Mouse (Mus musculus) hindbrain, embryonic 16.5 days (tissue): ENCODE results near the gene Myo1g. TPM values are rescaled to one million over a fixed set of nuclear protein-coding genes. Genes with fewer than 3 reads are reported as not detected.
A peak's percentile ranks its signal among the peaks of the same experiment; 100 is the strongest.

Experiments used
- ATAC-seq: fragments of 200-750 bp; cut with Nextera tagmentation; 2 replicates; pipeline ENCODE4 v1.8.0; 2017; ENCODE audit warnings: moderate TSS enrichment, moderate library complexity
- H3K27ac ChIP-seq: fragments of 300-500 bp; sonication (generic); 2 replicates; pipeline ENCODE4 v1.5.1; 2014; ENCODE audit warnings: low read depth, mild to moderate bottlenecking, control low read depth, low read length, moderate library complexity
- H3K27me3 ChIP-seq: fragments of 300-500 bp; sonication (generic); replicated peaks from 2 replicates; pipeline ENCODE4 v1.6.1; 2014; ENCODE audit warnings: low read length; ENCODE audit not compliant: control insufficient read depth, insufficient read depth
- H3K36me3 ChIP-seq: fragments of 300-500 bp; sonication (generic); 2 replicates; pipeline ENCODE4 v1.6.1; 2014; ENCODE audit warnings: mild to moderate bottlenecking, low read length, moderate library complexity, mixed read lengths; ENCODE audit not compliant: control insufficient read depth, insufficient read depth
- H3K4me1 ChIP-seq: fragments of 300-500 bp; sonication (generic); 2 replicates; pipeline ENCODE4 v1.6.1; 2014; ENCODE audit warnings: low read depth, low read length; ENCODE audit not compliant: control insufficient read depth, insufficient read depth
- H3K4me2 ChIP-seq: fragments of 300-500 bp; sonication (generic); 2 replicates; pipeline ENCODE4 v1.6.1; 2014; ENCODE audit warnings: mild to moderate bottlenecking, low read length, control low read depth, moderate library complexity
- H3K4me3 ChIP-seq: fragments of 300-500 bp; sonication (generic); 2 replicates; pipeline ENCODE4 v1.5.1; 2014; ENCODE audit warnings: mild to moderate bottlenecking, low read length, control low read depth, moderate library complexity
- H3K9ac ChIP-seq: fragments of 300-500 bp; sonication (generic); 2 replicates; pipeline ENCODE4 v1.6.1; 2014; ENCODE audit warnings: low read depth, mild to moderate bottlenecking, control low read depth, low read length, moderate library complexity
- H3K9me3 ChIP-seq: fragments of 300-500 bp; sonication (generic); 2 replicates; pipeline ENCODE4 v1.6.1; 2014; ENCODE audit warnings: mild to moderate bottlenecking, low read length, moderate library complexity; ENCODE audit not compliant: control insufficient read depth
- WGBS: fragments of 180-500 bp; shearing (Covaris S2); extraction: QIAGEN DNeasy Blood & Tissue Kit; methylation state at CpG from one replicate; pipeline ENCODE4 v1.1.7; 2014; 5-methylcytosine and 5-hydroxymethylcytosine counted together
- microRNA-seq: library from miRNA; unstranded; fragments of <30 nt; microRNA quantifications from one replicate; pipeline ENCODE4, GENCODE M21; 2017
- polyA plus RNA-seq: library from polyadenylated mRNA; unstranded; fragments of >200 nt; fragmentation: Nextera tagmentation; extraction: Ambion mirVana; gene quantifications from 2 replicates; pipeline ENCODE4 v1.2.1, GENCODE M21; 2015

The Myo1g gene
- polyA plus RNA-seq, 1 experiment from 2014 or later = 0.35 TPM

GRCm38 (mm10) chr11:6474381-6474780, 46.4 kb downstream of the Myo1g start:
- ATAC-seq = no peak
- H3K4me2 ChIP-seq = peak overlapping the region; percentile 82
- H3K9ac ChIP-seq = peak overlapping the region; percentile 87
- H3K4me3 ChIP-seq = peak overlapping the region; percentile 93
- no peaks in the 10 kb centered on the region for H3K36me3 ChIP-seq
- 35% methylated on average over 6 of the region's 6 CpGs for WGBS
- H3K27ac ChIP-seq = no peak overlapping the region; the same call in 1 of the 2 replicates
- peaks cover 38% of the 10 kb centered on the region for H3K4me1 ChIP-seq
- no peaks in the 10 kb centered on the region for H3K27me3 ChIP-seq
- H3K9me3 ChIP-seq = no peaks in the 10 kb centered on the region

GRCm38 (mm10) chr11:6472076-6472475, 48.7 kb downstream of the Myo1g start:
- Histone ChIP-seq H3K27me3 (no peaks in the 10 kb centered on the region), H3K36me3 (peaks cover under 1% of the 10 kb centered on the region; the same call in 1 of the 2 replicates), H3K4me2 (peak overlapping the region; percentile 82), H3K9me3 (no peaks in the 10 kb centered on the region), H3K4me1 (peaks cover 47% of the 10 kb centered on the region), H3K27ac (no peak overlapping the region), H3K4me3 (peak overlapping the region; percentile 38), H3K9ac (peak overlapping the region; percentile 51)
- ATAC-seq = no peak

GRCm38 (mm10) chr11:6471493-6471892, 49.3 kb downstream of the Myo1g start:
- Histone ChIP-seq H3K4me3 (peak overlapping the region; percentile 38), H3K9ac (peak overlapping the region; percentile 20), H3K27me3 (no peaks in the 10 kb centered on the region), H3K36me3 (peaks cover 6% of the 10 kb centered on the region; the same call in 1 of the 2 replicates), H3K27ac (no peak overlapping the region), H3K4me1 (peaks cover 47% of the 10 kb centered on the region), H3K9me3 (no peaks in the 10 kb centered on the region), H3K4me2 (peak overlapping the region; percentile 82)
- 8% methylated on average over 1 of the region's 1 CpGs for WGBS
- no peak for ATAC-seq

GRCm38 (mm10) chr11:6471054-6471453, 49.7 kb downstream of the Myo1g start:
- peaks cover 47% of the 10 kb centered on the region for H3K4me1 ChIP-seq
- no peaks in the 10 kb centered on the region for H3K27me3 ChIP-seq
- H3K4me2 ChIP-seq = peak overlapping the region; percentile 82
- peak overlapping the region; percentile 38 for H3K4me3 ChIP-seq
- peak overlapping the region; percentile 24; the same call in 1 of the 2 replicates for H3K9ac ChIP-seq
- no peaks in the 10 kb centered on the region for H3K9me3 ChIP-seq
- no peak overlapping the region for H3K27ac ChIP-seq
- no peak for ATAC-seq
- H3K36me3 ChIP-seq = peaks cover 6% of the 10 kb centered on the region; the same call in 1 of the 2 replicates
- 38% methylated on average over 2 of the region's 2 CpGs for WGBS

DNA sequence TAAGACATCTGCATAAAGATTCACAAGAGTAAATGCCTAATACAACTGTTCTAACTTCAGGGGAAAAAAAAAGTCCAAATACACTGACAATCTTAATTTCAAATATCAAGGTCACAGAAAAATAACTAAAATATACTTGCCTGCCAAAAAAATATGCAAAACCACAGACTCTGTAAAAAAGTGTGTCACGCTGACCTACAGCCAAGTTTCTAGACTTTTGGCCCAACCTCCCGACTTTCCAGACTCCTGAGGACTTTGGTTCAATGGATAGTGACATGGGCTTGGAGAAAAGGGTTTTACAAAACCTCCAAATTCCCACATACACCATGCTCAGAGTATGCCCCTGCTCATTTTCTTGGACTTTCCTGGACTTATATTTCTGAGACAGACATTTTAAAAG, 52.2 kb downstream of the Myo1g start:
- no peak overlapping the region for H3K4me3 ChIP-seq
- H3K4me2 ChIP-seq = no peak overlapping the region
- 76% methylated on average over 2 of the region's 2 CpGs for WGBS
- no peaks in the 10 kb centered on the region for H3K27me3 ChIP-seq
- no peak for ATAC-seq
- no peak overlapping the region for H3K9ac ChIP-seq
- peaks cover 8% of the 10 kb centered on the region; the same call in 1 of the 2 replicates for H3K36me3 ChIP-seq
- H3K27ac ChIP-seq = no peak overlapping the region
- peaks cover 38% of the 10 kb centered on the region for H3K4me1 ChIP-seq
- no peaks in the 10 kb centered on the region for H3K9me3 ChIP-seq

GRCm38 (mm10) chr11:6465122-6465521, 55.6 kb downstream of the Myo1g start:
- WGBS = 21% methylated on average over 4 of the region's 4 CpGs
- Histone ChIP-seq H3K27me3 (no peaks in the 10 kb centered on the region), H3K4me1 (peaks cover 13% of the 10 kb centered on the region), H3K4me3 (no peak overlapping the region), H3K27ac (no peak overlapping the region), H3K9ac (no peak overlapping the region), H3K36me3 (peaks cover 8% of the 10 kb centered on the region; the same call in 1 of the 2 replicates), H3K4me2 (no peak overlapping the region), H3K9me3 (no peaks in the 10 kb centered on the region)
- peak; percentile 86 for ATAC-seq

DNA sequence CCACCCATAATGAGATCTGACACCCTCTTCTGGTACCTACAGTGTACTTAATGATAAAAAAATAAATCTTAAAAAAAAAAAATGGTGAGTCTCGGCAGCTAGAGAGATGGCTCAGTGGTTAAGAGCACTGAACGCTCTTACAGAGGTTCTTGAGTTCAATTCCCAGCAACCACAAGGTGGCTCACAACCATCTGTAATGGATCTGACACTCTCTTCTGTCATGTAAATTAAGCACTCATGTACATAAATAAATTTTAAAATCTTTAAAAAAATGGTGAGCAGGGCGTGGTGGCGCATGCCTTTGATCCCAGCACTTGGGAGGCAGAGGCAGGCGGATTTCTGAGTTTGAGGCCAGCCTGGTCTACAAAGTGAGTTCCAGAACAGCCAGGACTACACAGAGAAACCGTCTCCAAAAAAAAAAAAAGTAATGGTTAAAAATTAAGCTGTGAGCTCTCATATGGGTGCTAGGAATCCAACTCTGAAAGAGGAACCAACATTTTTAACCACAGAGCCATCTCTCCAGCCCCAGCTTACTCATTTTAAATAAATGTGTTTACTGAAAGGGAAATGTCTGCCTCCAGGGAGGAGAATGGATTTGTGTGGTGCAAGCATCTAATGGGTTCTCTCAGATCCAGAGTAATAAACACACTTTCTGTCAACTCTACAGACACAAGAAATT, 57.5 kb downstream of the Myo1g start:
- no peak overlapping the region for H3K4me2 ChIP-seq
- H3K27ac ChIP-seq = no peak overlapping the region
- ATAC-seq = no peak
- no peaks in the 10 kb centered on the region for H3K9me3 ChIP-seq
- 91% methylated on average over 6 of the region's 6 CpGs for WGBS
- peaks cover 1% of the 10 kb centered on the region for H3K4me1 ChIP-seq
- no peak overlapping the region for H3K4me3 ChIP-seq
- H3K27me3 ChIP-seq = no peaks in the 10 kb centered on the region
- H3K9ac ChIP-seq = no peak overlapping the region
- peaks cover 8% of the 10 kb centered on the region; the same call in 1 of the 2 replicates for H3K36me3 ChIP-seq

Small RNA genes lying within 50 kb of the gene (microRNA-seq; reads per million reads assigned to microRNA genes)
- not detected for gene Gm22123

Other genes with a start within 250 kb of the Myo1g start
- 111 and 119 TPM in 2 replicates for gene Tmed4, start 246.1 kb downstream of the Myo1g start, polyA plus RNA-seq
- 142 and 153 TPM in 2 replicates for gene Ogdh, start 229.3 kb downstream of the Myo1g start, polyA plus RNA-seq
- 29.1 and 29.6 TPM in 2 replicates for gene Zmiz2, start 131.9 kb downstream of the Myo1g start, polyA plus RNA-seq
- 4,094 and 4,423 TPM in 2 replicates for gene Ppia, start 105.5 kb downstream of the Myo1g start, polyA plus RNA-seq
- 223 and 239 TPM in 2 replicates for gene H2afv, start 76.5 kb downstream of the Myo1g start, polyA plus RNA-seq
- gene Purb, start 45.0 kb downstream of the Myo1g start, polyA plus RNA-seq = 11.2 and 11.5 TPM in 2 replicates
- 98.2 and 98.7 TPM in 2 replicates for gene Ccm2, start 25.9 kb upstream of the Myo1g start, polyA plus RNA-seq
- 72.1 and 81.0 TPM in 2 replicates for gene Nacad, start 85.1 kb upstream of the Myo1g start, polyA plus RNA-seq
- 29.3 and 35.2 TPM in 2 replicates for gene Tbrg4, start 105.1 kb upstream of the Myo1g start, polyA plus RNA-seq
- gene Wap, start 117.7 kb upstream of the Myo1g start, polyA plus RNA-seq = not detected in 2 replicates
- gene Ramp3, start 137.6 kb upstream of the Myo1g start, polyA plus RNA-seq = 26.6 and 30.6 TPM in 2 replicates